Mouse (Mus musculus) E14TG2a.4 (cell line): ENCODE results near the gene Anapc15-ps.

Experiments
- CTCF ChIP-seq: conservative IDR thresholded peaks from 2 replicates; pipeline ENCODE4 v1.5.1; 2014; ENCODE audit warnings: low read length
- NANOG ChIP-seq: IDR thresholded peaks from 2 replicates; pipeline ENCODE4 v1.6.1; 2014; ENCODE audit warnings: borderline replicate concordance, low read length, mixed read lengths

DNA sequence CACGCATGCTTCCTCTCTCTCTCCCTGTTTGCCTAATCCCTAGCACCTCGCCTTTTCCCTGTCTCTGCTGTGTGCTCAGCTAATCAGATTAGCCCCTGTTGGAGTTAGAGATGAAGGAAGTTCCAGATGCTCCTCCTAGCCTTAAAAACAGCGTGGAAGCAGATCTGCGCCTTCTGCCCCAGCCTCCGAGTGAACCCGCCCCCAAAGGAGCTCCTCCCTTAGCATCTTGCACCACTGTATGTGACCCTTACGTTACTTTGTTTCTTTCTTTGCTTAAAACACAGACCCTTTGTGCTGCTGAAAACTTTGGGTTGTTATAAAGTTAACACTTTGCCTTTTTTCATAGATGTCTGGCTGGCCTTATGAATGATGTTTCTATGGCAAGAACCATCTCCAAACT lies 15.8 kb upstream of the Anapc15-ps start:
- TF ChIP-seq CTCF (no peak), NANOG (no peak)
